Mouse (Mus musculus) T-helper 2 cell (primary cell): Measurements from ENCODE around the gene Mtch1.

Experiments used
- in situ Hi-C: fragments of 300-600 bp; cut with MboI, MseI; formaldehyde crosslinking; loops from one replicate; pipeline ENCODE4 v1.15.1; 2025; ENCODE audit warnings: high pct_unique_total_duplicates

The Mtch1 gene

GRCm38 (mm10) chr17:29347645-29348256 is at the start of gene Mtch1:
TSS of gene Mtch1 (minus strand) at chr17:29347934.
- in situ Hi-C loops: no loop called here

DNA sequence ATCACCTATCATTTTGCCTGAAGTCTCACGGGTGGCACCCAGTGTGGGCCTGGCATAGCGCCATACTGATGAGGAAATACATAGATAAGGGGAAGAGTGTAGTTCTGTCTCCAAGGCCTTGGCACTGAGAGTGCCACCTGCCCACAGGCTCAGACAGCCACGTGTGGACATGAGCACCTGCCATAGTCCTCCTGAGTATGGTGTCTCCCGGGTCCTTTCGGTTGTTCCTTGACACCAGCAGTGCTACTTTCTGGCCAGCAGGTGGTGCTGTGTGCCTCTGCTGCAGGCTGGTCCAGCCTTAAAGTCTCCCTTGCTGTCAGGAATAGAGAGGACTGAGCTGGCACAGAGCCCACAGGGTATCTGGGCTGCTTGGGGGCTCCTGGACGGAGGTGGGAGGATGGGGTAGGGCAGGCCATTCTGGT is 49.1 kb upstream of the Mtch1 start:
- in situ Hi-C loops: loop anchor here (5.0 kb wide), 1 partner anchor 95 kb away; the partner anchor contains the start of gene Pim1

DNA sequence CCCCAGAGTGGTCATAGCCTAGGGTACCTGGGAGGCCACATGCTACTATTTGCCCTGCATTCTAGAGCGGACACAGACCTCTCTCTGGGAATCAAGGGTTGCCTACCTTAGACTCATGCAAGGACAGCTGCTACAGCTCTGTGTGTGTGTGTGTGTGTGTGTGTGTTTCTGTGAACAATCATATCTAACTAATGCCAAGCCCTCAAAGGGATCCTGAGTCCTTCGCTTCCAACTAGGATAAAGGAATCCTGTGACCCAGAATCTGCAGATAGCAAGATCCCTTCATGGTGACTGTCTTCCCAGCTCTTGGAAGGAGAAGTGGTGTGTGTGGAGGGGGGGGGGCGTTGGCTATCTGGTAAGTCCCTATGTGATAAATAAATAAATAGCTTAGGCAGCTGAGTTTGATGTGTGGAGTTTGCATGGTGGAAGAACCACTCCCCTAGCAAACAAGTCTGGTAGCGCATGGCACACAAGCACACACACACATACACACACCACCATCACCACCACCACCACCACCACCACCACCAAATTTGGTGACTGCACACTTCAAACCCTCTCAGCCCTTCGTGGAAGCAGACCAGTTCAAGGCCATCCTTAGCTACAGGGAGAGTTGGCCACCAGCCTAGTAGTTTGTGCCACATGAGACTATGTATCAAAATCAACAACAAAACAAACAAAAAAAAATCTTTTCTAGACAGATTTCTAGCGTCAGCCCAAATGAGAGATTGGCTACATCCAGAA is 48.5 kb upstream of the Mtch1 start:
- in situ Hi-C loops: loop anchor here (5.0 kb wide), 1 partner anchor 96 kb away; the partner anchor contains the start of gene Pim1

DNA sequence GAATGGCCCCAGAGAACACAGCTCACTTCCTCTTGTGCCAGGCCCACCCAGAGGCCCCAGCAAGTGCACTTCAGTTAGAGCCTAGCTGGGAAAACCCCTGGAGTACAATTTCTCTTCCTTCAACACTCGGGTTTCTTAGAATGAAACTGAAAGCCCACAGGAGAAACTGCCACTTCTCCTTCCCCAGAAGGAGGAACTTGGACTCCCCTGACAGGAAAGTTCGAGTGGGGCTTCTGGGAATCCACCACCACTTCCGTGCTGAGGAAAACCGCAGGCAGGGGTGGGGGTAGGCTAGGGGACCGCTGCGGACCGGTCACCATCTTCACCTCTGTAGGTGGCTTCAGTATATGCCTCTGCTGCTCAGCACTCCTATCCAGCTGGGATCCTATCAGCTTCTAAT is 47.6 kb upstream of the Mtch1 start:
- in situ Hi-C loops: loop anchor here (5.0 kb wide), 1 partner anchor 97 kb away; the partner anchor contains the start of gene Pim1

GRCm38 (mm10) chr17:29394761-29395160 is 47.0 kb upstream of the Mtch1 start:
- in situ Hi-C loops: loop anchor here (5.0 kb wide), 1 partner anchor 98 kb away; the partner anchor contains the start of gene Pim1

DNA sequence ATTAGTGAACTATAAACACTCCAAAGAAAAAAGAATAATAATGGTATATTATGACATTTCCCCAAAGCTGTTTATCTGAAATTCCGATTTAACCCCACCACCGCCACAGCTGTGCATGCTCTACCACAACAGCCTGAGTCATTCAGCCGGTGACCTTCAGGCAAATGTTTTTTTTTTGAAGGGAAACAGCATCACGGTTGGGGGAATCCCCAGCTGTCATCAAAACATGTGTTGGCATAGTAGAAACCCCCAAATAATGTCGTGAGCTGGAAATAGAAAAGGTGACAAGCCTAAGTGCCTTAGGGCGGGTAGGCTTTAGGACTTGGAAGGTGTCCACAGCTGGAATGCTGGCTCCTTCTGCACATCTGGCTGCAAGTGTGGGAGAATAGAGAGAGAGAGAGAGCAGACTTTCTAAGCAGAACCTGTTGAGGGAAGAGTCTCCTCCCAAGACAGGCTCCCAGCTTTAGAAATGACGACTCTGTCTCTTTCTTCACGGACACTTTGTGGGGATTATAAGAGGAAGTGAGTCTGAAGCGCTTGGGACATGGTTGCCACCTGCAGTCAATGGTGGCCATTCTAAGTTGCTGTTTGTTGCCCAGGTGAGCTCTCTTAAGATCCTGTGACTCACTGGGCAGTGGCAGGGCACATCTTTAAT is 46.5 kb upstream of the Mtch1 start:
- in situ Hi-C loops: no loop called here

DNA sequence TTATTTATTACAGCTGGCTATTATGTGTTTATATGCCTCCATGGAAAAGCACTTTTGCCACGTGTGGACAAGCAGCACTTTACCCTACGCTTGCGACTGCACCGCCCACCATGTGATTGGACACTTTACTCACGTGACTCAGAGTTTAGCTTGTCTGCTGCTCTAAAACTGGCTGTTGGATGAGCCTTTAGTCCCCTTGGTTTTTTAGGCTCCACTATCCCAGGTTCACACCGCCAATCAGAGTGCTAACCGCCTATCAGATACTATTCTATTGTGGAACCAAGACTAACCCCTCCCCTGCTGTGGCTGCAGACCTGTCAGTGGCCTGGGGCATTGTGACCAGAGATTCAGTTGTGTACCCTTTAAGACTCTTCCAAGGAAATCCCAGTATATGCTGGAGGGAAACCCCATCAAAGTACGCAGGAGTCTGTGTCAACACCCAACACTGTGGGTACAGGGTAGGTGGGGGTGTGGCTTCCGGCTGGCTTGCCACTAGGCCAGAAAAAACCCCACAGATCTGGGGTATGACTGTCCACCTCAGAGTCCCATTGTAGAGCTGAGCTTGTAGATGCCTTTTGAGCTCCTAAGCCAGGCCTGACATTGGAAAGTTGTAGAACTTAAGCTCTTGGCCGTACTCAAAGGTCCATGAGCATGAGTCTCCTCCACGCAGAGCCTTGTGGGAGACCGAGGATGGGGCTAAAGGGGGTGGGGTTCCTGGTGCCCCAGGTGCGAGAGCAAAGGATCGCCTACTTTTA is 45.8 kb upstream of the Mtch1 start:
- in situ Hi-C loops: no loop called here

DNA sequence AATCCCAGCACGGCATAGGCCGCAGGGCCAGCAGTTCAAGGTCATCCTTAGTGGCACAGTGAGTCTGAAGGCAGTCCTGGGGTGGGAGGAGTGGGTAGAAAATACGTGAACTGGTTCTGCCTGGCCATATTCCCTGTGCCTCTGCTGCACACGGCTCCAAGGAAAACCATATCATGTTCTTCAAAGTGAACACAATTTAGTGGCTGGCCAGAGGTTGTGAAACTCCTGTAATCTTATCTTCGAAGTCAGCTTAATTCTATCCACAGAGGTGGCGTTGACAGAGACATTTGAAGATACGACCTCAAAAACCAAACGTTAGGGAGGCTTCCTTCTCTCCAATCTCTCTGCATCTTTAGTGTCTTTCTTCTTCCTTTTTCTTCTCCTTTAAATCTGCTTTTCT is 43.5 kb upstream of the Mtch1 start:
- in situ Hi-C loops: no loop called here

DNA sequence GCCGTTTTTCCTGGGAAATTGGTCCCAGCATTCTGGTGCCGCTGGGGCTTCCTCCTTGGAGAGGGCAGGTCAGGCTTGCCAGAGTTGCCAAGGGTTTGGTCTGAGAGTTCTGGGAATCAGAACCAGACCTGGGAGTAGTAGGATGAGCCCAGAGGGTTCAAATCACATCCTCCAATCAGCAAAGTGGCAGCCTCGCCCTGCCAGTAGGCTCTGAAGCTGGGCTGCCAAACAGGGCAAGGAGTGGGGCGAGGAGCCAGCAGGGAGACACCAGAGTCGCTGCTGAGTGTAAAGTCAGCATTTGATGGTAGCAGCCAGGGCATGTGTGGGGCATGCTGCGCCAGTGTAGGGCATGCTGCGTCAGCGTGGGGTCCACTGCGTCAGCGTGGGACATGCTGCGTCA is 41.2 kb upstream of the Mtch1 start:
- in situ Hi-C loops: no loop called here

- in situ Hi-C loops: no loop called here
Observed at GRCm38 (mm10) chr17:29385746-29386145, 38.0 kb upstream of the Mtch1 start.

DNA sequence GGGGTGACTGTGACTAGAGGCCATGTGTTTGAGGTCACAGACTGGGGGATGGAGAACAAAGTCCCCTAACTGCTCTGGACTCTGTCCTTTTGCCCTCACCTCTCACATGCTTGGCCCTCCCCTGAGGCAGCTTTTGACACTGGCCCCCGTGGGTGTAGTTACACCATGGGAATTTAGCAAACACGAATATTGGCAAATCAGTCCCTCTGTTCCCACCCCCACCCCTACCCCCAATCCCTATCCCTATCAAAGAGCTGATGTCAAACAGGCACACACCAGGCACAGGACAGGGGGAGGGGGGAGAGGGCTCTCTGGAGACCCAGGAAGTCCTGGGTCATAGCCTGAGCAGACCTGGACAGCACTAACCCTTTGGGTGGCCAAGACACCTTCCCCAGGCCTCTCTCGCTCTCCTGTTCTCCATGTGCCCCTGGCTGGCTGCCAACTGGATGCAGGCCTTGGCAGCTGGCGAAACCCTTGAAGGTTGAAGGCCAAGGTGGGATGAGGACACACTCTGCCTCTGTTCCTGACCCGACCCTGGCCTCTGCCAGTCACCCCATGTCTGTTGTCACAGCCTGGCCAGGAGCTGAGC is 37.2 kb upstream of the Mtch1 start:
- in situ Hi-C loops: no loop called here

- in situ Hi-C loops: no loop called here
Observed at GRCm38 (mm10) chr17:29383923-29384322, 36.2 kb upstream of the Mtch1 start.

DNA sequence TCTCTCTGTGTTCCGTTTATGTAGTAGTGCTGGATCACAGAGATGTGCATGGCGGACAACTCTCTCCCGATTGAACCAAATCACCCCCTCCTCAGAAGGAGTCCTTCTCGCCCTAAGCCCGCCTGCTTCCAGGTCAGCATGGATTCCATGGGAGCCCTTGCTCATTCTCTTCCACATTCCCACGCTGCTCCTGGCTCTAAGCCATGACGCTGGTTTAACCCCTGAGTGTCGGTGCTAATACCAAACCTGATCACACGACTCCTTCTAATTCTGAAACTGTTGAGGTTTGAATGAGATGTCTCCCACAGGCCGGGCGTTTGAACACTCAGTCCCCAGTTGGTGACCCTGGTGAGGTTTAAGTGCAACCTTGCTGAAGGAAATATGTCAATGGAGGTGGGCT is 34.7 kb upstream of the Mtch1 start:
- in situ Hi-C loops: no loop called here

- in situ Hi-C loops: no loop called here
Observed at GRCm38 (mm10) chr17:29381472-29381871, 33.7 kb upstream of the Mtch1 start.

DNA sequence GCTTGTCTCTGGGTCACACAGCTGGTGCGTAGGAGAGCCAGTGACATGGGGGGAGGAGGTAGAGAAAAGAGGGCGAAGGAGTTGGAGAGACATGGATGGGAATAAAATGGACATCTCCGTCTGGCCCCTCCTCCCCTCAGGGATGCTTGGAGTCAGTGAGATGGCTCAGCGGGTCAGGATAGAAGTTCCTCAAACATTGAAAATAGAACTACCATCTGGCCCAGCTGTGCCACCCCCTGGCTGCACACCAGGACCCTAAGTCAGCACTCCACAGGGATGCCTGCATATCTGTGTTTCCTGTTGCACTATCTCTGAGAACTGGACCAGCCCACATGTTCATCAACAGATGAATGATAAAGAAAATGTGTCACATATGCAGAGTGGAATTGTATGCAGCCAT is 32.5 kb upstream of the Mtch1 start:
- in situ Hi-C loops: no loop called here

- in situ Hi-C loops: loop anchor here (10.0 kb wide), 1 partner anchor 137 kb away; no protein-coding TSS in a partner anchor
Observed at GRCm38 (mm10) chr17:29378056-29378455, 30.3 kb upstream of the Mtch1 start.

DNA sequence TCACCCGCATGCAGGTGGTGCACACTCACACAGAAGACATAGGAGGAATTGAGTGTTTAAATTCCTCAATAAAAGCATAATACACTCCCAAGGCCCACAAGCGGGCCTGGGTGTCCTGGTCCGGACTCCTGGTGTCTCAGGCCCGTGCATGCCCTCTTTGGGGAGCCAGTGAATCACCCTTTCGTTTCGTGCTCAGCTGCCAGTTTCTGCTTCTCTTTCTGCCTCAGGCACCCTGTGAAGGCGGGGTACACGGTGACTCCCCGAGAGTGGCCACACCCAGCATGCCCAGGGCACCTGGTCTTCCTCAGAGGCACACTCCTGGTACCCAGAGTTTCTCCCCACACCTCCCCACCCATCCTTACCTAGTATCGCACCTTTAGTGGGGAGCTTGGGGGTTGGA is 28.1 kb upstream of the Mtch1 start:
- in situ Hi-C loops: loop anchor here (10.0 kb wide), 1 partner anchor 139 kb away; no protein-coding TSS in a partner anchor

DNA sequence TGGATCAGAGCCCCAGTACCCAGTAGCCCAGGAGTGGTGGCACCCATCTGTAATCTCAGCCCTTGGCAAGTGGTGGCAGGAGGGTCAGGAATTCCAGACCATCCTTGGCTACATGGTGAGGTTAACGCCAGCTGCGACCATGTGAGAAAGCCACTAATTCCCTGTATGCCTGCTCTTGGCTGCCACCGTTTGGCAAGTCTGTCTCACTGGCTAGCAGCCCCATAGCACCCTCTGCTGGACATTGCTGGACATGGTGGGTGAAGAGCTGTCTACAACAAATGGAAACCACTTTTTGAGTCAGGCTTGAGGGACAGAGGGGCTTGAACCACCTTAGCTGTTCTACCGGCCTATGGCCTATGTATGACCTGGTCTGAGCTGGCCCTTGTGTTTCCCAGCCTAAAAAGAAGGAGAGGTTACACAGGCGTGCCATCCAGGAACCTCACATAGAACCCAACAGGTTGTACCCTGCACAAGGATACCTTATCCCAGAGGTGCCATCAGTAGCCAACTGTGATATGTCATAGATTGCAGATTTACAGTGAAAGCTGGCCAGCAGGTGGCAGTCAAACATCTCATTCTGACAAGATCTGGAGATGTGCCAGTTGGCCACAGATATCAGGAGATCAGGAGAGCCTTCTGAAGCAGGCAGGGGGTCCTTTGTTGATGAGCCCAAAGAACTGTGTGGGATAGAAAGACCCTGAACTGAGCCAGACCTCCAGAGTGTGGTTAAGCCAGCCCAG is 23.4 kb upstream of the Mtch1 start:
- in situ Hi-C loops: loop anchor here (10.0 kb wide), 1 partner anchor 144 kb away; no protein-coding TSS in a partner anchor

DNA sequence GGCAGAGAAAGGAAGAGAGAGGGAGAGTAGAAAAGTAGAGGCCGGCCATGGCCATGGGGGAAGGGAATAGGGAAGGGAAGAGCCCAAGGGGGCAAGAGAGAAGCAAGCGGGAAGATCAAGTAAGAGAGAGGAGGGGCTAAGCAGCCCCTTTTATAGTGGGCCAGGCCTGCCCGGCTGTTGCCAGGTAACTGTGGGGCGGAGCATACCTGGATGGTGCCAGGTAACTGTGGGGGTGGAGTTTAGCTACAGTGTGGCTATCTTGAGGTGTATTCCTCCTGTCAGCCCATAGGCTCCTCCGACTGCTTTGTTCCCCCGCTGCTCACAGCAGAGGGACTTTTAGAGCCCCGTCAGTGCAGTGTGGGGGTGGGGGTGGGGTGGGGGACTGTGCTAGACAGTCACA is 21.0 kb upstream of the Mtch1 start:
- in situ Hi-C loops: no loop called here

GRCm38 (mm10) chr17:29365105-29365621 is 17.4 kb upstream of the Mtch1 start:
- in situ Hi-C loops: no loop called here
